Mouse (Mus musculus) cerebellum, adult 2 months (tissue): ENCODE data around the gene Fabp6.

Source experiments
- CTCF ChIP-seq: fragments of 200-500 bp; IDR thresholded peaks from 2 replicates; pipeline ENCODE4 v1.5.1; 2011; ENCODE audit warnings: low read depth, mild to moderate bottlenecking, control low read depth, low read length, moderate library complexity, borderline replicate concordance; ENCODE audit not compliant: insufficient read depth
- POLR2A ChIP-seq: fragments of 200-500 bp; IDR thresholded peaks from 2 replicates; pipeline ENCODE4 v1.6.1; 2011; ENCODE audit warnings: low read length, control low read depth, borderline replicate concordance; ENCODE audit not compliant: insufficient read depth

DNA sequence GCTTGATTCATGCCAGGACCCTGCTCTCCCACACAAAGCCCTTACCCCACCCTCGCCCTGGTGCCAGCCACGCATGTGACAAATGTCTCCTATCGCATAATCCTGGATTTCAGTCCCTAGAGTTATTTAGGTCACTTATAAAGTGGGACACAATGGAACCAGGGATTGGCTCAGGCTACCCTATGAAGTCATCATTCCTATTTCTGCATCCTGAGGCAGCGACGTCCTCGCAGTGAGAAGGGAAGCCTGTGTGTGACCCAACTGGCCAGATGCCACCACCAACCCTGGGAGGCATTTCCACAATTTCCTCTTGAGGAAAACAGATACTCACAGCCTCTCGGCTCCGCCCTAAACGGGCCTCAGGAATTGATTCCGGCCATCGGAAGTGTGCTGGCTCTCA lies 31.7 kb downstream of the Fabp6 start:
- no peak for TF ChIP-seq CTCF
- no peak for TF ChIP-seq POLR2A
